Mouse (Mus musculus) forelimb bud, embryonic 11.5 days (tissue): ENCODE data around the gene Tab2.
"Not testable (repeated sequence)": the region's sequence is repeated elsewhere in the genome, so short reads cannot be mapped to it uniquely, and the experiment has no call there.

ENCODE experiments used
- DNase-seq: peaks from one replicate; pipeline ENCODE4 v3.0.0-alpha.2; 2012; ENCODE audit warnings: low read depth, low spot score

The Tab2 gene

DNA sequence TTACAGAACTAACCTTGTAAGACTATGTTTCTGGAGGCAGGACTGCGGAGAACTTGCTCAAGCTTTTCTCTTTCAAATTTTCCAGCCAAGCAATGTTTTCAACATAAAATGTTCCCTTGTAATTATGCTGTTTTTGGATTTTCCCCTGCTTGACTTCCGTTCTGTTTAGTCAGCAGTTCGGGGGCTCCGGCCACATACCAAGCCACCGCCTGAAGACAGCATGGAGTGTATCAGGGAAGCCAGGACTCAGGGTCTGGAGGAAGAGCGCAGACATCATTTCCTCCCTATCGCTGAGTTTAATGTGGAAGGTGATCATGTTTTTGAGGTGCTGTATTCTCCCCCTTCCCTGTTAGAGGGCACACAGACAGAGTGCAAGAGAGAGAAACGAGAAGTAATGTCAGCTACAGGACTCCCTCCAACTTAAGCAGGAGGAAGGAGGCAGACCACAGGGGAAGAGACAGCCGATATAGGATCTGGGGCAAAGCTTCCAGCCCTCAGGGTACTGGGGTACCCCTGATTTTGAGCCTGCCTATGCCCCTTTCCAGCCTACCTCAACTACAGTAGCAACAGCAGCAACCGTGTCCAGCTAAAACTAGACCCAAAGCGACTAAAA is 67.7 kb downstream of the Tab2 start:
- no peak for DNase-seq

DNA sequence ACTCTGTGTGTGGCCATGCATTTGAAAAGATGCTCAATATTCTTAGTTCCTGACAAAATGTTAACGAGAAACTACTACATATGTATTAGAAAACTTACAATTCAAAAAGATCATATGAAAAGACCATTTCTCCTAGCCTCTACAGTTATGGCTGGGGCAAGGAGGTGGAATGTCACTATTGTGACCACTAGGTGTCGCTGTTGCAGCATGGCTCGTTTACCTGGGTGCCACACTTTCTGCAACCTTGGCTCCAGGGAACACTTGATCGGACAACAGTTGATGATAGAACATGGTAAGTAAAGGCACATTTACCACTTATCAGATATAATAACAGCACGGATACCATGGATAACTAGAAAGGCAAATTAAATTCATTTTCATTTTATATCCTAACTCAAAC is 72.5 kb downstream of the Tab2 start:
- DNase-seq: peak; percentile 83

GRCm38 (mm10) chr10:7881971-7882370 is 74.1 kb downstream of the Tab2 start:
- DNase-seq: no peak

GRCm38 (mm10) chr10:7880283-7880682 is 75.7 kb downstream of the Tab2 start:
- not testable (repeated sequence) for DNase-seq

- DNase-seq: no peak
These were observed 81.8 kb downstream of the Tab2 start for GRCm38 (mm10) chr10:7874194-7874593.

DNA sequence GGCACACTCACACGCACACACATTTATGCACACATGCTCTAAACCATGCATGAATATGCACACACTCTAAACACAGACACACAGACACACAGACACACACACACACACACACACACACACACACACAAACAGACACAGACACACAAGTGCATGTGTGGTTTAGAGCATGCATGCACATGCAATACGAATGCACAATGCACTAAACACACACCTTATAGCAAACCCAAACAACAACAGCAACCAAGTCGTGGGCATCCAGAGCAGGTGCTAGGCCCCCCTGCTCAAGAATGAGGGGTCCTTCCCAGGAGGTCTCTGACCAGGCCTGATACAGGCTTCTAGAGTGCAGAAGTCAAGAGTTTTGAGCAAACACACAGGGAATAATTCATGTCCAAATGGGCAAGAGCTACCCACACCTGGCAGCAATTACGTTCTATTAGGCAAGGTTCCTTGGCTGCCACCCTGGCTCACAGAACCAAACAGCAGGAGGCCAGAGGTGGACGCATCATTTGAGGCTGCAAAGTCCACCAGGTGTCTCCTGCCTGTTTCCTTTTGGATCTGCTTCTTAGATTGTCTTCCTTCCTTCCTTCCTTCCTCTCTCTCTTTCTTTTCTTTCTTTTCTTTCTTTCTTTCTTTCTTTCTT is 84.5 kb downstream of the Tab2 start:
- no peak for DNase-seq

- DNase-seq: peak; percentile 65
These were observed 85.3 kb downstream of the Tab2 start for GRCm38 (mm10) chr10:7870571-7871315.

DNA sequence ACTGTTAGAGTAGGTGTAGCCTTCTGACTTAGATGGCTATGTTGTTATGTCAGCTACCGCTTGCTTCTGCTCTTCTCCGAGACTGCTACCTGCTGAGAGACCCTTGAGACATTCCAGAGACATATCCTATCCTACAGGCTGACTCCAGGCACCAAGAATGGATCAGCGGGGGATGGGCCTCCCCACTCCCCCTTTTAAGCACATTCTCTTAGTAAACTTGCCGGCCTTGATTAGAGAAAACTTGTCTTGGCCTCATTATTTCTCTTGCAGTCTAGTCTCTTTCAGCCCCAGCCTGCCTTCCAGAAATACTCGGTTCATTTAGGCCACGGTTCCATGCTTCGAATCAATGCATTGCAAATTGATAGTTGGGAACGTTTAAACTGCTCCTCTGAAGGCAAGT is 86.3 kb downstream of the Tab2 start:
- DNase-seq: no peak

GRCm38 (mm10) chr10:7867666-7868030 is 88.4 kb downstream of the Tab2 start:
- no peak for DNase-seq

DNA sequence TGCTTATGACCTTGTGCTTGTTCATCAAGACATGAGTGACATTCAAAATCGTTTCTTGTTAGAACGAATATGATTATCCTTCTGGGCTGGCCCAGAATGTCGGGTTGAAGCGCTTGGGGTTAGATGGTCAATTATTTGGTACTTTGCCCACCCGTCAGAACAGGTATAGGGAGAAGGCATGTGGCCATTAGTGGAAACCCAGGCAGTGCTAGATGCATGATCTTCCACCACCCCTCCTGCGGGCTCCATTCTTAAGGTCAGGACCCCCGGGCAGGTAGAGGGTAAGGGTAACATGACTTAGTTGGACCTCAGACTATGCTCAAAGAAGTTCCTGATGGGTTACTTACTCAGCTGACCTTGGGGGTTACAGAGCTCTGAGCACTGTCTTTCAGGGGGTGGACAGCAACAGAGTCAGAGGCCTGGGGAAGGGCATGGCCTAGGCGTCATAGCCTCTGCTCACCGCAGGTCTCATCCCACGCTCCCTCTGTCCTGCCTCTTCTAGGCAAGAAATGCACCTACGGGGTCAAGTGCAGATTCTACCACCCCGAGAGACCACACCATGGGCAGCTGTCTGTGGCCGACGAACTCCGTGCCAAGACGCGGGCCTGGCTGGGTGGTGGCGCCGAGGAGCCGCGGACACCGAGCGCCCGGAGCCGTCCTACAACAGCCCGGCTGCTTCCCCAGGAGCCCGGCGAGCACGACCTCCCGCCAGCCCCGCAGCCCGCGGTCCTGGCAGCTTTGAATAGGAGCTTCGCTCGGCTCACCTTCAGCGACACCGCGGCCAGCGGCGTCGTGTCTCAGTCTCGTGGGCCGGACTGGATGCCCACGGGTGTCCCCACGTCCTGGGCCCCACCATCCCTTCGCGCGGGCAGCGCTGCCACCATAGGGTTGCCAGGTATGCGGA is 89.0 kb downstream of the Tab2 start:
- DNase-seq: peak; percentile 25

DNA sequence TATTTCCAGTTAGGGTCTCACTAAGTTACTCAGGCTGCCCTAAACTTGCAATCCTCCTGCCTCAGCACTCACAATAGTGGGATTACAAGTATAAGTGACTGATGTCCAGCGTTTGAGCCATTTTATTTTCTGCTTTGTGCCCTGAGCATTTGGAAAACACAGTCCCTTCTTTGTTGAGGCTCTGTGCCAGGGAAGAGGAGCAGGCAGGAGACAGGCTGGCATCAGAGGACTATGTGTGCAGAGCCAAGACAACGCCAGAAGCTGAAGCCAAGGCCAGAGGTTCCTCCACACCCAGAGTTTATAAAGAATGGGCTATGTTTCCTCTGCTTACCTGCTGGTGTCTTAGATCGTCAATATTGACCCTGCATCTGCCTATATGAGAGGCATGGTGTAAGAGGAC is 91.2 kb downstream of the Tab2 start:
- no peak for DNase-seq

- DNase-seq: no peak
These were observed 91.8 kb downstream of the Tab2 start for GRCm38 (mm10) chr10:7864184-7864583.

GRCm38 (mm10) chr10:7863411-7863810 is 92.6 kb downstream of the Tab2 start:
- DNase-seq: no peak

- DNase-seq: no peak
These were observed 93.9 kb downstream of the Tab2 start for GRCm38 (mm10) chr10:7861937-7862657.

DNA sequence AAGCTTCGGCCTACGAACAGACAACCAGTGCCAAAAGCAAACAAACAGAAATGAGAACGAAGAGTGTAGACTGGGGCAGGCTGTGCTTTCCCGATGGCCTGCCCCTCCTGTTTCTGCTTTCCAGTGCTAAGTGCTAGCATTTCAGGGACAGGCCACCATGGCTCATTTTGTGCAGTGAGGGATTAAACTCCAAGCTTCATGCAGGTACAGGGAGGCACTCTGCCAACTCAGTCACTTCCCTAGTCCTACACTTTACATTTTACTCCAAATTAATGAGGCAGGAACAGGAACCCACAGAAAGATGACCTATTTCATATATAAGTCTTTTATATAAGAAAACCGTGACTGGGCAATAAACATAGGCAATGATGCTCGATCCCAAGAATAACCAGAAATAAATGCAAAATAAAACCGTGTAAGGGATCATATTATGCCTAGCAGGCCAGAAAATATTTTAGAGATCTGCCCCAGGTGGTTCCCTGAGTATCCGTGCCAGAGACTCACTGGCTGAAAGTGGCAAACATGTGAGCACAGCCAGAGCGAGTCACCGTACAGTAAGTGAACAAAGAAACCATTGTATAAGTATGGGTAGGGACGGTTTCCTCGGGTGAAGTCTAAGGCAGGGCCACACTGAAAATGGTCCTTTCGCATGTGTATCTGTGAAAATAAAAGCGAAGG is 94.6 kb downstream of the Tab2 start:
- DNase-seq: no peak

DNA sequence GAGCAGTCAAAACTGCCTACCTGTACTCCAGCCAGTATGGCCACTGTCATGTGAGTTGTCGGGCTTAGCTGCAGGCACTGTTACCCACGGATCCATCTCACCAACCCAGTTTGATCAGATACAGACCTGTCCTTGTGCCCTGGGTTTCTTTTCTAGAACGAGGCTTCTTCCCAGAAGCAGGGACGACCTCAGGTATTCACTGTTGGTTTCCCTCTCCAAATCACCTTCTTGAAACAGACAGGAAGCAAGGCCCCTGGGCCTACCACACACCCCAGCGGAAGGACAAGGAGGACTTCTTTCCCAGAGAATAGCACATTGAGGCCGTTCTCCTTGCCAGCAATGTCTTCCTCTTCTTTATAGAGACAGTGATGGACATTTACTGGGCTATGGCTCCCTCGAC is 95.5 kb downstream of the Tab2 start:
- DNase-seq: no peak
